Mouse (Mus musculus) bone marrow macrophage, adult 2 months (primary cell): ENCODE results near the gene Mapk6.

Experiments
- CTCF ChIP-seq: IDR thresholded peaks from 2 replicates; pipeline ENCODE4 v1.5.1; 2012; ENCODE audit warnings: low read depth, mild to moderate bottlenecking, low read length, moderate library complexity
- POLR2A ChIP-seq: IDR thresholded peaks from 2 replicates; pipeline ENCODE4 v1.6.1; 2012; ENCODE audit warnings: mild to moderate bottlenecking, low read depth, low read length, borderline replicate concordance

- TF ChIP-seq POLR2A (no peak), CTCF (no peak)
Observed at GRCm38 (mm10) chr9:75428274-75428600, 18.4 kb upstream of the Mapk6 start.
